Mouse (Mus musculus): ENCODE measurements around the gene Mlst8. TPM values are rescaled to one million over a fixed set of nuclear protein-coding genes. Genes with fewer than 3 reads are reported as not detected.

Gene Mlst8
- 10 to 100 TPM; 10.5 to 11.8 (median 11.0) TPM for total RNA-seq (2022)

DNA sequence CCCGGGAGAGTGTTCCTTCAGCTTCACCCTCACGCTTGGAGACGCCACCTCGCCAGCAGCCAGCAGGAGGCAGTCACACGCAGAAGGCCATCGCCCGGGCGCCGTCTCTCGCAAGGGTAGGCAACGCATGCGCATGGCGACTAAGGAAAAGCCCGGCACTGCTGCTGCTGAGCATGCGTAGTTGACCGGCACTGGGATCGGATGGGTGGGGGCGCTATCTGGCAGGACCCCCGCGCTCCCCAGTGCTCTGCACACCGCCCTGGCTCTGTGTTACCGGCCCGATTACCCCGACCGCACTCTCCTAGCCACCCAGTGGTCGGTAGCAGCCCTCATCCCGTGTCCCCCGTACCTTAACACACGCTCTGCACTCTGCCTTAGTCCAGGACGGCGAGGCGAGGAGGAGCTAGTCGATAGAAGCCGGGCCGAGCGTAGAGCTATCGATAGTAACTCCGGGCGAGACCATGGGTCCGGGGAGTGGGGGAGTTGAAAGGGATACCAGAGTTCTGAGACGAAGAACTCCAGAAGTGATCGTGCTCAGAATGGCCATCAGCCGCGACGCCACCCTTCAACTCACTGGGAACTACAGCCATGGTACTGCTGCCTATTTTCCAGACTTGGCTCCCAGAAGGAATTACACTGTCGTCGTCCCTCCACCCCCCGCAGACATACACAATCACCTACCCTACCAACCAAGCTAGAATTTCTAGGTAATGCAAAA lies at the start of gene Mlst8:
Gene Mlst8 (minus strand): TSS at position 416 of the 718 bp plus-strand sequence.
- peak; percentile 97 for DNase-seq (ENCODE audit: low spot score)

DNA sequence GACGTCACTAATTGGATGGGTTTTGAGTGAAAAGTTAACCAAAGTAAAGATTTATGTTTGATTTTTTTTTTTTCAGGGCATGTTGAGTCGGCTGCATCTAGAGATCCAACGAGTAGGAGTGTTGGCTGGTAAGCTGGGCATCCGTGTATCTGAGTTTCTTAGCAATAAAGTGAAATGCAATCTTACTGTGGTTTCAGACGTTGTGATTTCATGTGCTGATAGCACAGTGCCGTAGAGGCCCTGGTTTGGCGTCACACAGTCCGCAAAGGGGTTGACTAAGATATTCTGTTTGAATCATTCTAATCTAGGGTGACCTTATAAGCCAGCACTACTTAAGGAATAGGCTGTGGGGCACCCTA lies 49.7 kb upstream of the Mlst8 start:
- DNase-seq (ENCODE audit: low spot score): no peak

DNA sequence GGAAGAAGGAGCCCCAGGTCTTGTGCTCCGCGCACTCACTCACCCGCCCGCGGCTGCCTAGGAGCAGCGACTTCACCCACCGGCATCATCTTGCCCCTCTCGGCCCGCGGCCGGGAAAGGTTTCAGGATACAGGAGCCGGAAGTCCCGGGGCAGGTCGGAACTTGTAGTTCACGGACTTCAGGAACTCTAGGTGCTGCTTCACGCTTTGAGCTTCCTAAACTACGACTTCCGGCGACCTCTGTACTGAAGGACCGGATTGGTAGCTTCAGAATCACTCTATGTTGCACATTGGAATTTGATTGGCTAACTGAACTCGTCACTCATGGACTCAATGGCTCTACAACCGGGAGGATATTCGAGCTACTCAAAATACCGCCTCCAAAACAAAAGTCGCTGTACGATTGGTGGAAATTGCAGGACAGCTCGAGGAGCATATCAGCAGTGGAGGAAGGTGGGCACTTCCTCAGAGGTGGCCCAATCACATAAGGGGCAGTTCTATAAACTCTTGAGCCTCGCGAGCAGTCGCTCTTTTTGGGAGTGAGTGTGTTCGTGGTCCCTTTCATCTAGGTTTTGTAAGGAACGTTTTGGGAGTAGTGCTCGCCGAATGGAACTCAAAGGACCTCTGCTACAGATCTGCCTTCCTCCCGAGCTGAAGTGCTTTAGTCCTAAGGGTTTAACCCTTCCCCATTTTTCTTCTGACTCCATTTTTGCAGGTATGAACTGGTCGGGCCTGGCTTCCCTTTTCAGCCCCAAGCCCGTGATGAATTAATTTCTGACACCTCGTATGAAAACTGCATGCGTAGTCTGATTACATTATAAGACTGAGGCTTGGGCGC lies 49.1 kb upstream of the Mlst8 start, which contains the start of gene Traf7:
Gene Traf7 (minus strand): TSS at position 216 of the 837 bp plus-strand sequence.
- peak; percentile 100 for DNase-seq (ENCODE audit: low spot score)

DNA sequence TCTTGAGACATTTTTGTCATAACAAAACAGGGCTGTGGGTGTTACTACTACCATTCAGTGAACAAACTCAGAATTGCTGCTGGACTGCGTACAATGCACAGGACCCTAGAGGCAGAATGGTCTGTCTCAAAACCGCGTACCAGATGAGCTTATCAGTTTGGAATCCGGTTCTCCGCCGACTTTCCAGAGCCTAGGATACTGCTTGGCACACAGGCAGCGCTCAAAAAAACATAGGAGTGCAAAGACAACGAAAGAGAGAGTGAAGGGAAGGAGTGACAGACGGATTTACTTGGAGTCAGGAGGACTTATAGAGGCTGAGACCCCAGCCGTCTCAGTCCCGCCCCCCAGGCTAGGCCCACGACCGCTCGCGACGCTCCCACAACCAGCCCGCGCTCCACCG lies 48.4 kb upstream of the Mlst8 start:
- DNase-seq (ENCODE audit: low spot score): no peak

DNA sequence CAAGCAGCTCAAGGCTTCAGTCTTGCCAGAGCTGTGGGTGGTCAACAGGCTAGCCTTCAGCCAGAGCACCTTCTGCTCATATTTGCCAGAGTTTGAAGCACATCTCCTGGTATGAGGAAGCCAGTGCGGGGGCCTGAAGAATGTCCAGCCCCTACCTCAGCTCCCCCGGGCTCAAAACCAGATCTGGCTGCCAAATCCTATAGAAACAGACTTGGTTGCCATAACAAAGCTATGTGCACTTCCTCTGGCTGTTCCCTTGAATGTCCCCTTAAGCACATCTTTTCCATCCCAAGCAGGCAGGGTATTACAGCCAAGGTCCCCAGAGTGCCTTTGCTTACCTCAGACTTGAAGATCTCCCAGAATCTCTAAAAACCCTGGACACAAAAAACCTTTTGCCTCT lies 45.9 kb upstream of the Mlst8 start:
- no peak for DNase-seq (ENCODE audit: low spot score)

DNA sequence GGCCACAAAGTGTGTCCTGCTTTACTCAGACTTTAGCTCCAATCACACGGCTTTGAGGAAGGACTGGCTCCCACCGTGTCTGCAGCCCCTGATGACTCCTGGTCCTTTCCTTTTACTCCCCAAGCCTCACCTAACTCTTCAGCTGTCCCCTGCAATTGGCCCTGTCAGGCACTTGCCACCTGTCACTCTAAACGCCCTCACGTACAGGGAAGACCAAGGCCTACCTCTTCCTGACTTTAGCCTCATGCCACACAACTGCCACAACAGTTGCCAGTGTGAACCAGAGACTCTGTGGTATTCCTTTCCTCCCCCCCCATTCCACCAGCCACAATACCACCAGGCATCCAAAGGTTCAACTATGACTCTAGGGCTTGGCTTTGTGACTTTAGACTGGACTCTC lies 41.6 kb upstream of the Mlst8 start:
- DNase-seq (ENCODE audit: low spot score): no peak

DNA sequence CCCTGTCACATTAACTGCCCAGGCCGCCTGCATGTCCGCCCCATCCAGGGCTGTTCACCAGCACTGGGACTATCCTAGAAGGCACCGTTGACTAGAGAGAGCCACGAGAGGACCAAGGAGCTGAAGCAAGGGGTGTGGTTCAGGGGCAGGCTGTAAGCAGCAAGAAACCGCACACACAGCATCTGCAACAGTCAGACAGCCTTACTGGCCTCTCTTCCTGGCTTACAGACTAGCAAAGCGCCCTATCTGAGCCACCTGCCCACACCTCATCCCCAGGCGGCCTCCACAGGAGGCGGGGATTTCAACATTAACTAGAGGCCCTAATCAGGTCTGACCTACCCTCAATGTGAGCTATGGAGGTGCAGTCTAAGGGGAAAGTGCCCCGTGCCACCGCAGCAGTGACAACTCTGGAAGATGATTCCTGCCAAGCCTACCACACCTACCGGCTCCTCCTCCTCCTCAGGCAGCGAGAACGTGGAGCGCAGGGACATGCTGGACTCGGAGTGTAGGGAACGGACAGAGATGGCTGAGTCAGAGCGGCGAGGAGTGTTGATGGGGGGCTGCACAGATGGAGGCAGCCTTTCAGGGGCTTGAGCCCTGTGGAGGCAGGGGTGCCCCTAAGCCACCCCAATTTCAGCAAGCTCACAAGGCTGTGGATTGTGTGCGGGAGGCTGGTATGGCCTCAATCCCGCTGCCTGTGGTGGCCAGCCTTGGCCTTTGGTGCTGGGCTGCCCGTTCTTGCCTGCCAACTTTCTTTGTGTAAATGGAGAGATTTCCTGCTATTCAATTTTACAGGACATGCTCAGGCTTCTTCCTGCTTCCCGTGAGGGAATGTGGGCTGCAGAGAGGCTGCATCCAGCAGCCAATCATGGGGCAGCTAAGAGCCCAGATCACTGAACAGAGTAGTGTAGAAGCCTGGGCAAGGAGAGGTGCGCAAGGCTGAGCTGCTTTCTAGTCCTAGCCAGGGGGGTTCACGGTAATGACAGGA lies 35.7 kb upstream of the Mlst8 start:
- peak; percentile 55 for DNase-seq (ENCODE audit: low spot score)

DNA sequence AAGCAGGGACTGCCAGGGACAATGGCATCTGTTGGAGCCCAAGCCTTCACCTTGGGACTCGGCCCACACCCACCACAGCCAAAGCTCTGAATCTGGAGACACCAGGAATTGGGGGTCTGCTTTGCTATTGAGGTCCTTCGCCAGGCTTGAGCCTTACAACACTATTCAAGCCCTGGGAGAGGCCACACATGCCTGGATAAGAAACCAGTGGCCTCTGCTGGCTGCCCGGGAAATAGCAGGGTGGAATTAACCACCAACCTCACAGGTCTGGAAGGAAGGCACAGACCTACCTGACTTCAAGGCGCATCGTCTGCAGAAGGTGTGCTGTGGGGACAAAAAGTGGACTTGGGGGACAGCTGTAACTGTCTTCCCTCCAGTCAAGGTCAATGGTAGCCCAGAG lies 34.7 kb upstream of the Mlst8 start:
- DNase-seq (ENCODE audit: low spot score): peak; percentile 37

DNA sequence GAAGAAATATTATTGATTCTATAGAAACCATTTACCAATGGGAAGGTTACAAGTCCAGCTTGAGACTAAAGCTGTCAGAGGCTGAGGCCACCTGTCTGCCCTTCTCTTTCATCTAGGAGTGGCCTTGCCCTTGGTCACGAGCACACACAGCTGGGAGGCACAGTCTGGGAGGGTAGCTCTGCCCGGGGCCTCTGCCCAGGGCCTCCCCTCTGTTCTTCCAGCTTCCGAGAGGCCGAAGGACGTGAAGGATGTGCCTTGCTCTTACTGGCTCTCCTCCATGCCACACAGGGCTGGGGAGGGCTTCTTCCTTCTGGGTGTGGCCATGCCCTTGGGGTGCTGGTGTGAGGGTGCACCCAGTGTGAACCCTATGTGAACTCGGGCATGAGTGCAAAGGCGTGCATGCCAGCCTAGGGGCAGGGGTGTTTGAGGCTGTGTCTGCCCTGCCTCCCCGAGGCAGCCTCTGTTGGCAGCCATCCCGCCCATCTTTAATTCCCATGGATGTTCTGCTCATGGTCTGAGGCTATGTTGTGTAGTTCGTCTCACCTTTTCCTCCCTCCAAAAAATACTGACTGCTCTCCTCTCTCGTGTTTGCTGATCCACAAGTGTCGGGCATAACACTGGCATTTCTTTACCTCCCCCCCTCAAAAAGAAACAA lies 29.1 kb upstream of the Mlst8 start:
- DNase-seq (ENCODE audit: low spot score): no peak

DNA sequence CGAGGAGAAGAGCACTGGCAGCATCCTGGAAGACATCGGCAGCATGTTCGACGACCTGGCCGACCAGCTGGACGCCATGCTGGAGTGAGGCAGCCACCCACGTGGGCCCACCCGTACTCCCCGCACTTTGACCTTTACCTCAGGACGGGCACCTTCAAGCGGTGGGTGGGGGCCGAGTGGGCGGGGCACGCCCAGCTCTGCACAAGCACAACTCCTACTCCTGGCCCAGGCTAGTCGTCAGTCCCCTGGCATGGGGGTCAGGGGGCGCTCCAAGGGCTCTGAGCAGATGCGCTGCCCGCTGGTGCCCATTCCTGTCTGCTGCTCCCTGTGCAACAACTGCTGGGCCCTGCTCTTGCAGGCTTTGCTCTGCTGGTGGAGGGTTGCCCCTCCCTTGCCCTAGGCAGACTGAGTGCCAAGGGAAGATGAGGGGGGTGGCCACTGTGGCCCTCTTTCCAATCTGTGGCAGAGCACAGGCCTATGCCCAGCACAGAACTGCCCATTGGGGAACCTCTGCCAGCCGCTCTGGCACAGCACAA lies 28.3 kb upstream of the Mlst8 start:
- DNase-seq (ENCODE audit: low spot score): no peak

DNA sequence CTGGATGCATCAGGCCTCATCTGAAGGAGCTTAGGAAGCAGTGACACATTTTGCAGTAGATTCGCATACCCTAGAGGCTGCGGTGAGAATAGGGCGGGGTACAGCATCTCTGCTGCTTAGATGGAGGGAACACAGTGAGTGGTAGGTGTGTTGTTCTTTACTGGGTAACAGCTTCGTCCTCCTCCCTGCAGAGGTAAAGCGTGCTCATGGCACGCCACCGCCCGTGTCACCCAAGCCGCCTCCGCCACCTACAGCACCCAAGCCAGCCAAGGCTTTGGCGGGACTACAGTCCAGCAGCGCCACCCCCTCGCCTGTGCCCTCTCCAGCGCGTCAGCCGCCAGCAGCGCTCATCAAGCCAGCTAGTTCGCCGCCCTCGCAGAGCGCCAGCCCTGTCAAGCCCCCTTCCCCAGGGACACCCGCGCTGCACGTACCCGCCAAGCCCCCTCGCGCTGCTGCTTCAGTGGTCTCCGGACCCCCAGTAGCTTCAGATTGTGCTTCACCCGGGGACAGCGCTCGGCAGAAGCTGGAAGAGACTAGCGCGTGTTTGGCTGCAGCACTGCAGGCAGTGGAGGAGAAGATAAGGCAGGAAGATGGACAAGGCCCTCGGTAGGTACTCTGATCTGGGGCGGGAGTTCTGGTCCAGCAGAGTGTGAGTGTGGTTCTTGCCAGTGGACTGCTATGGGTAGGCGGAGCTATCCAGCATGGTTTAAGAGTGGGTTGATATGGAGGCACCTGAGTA lies 27.6 kb upstream of the Mlst8 start:
- DNase-seq (ENCODE audit: low spot score): no peak

DNA sequence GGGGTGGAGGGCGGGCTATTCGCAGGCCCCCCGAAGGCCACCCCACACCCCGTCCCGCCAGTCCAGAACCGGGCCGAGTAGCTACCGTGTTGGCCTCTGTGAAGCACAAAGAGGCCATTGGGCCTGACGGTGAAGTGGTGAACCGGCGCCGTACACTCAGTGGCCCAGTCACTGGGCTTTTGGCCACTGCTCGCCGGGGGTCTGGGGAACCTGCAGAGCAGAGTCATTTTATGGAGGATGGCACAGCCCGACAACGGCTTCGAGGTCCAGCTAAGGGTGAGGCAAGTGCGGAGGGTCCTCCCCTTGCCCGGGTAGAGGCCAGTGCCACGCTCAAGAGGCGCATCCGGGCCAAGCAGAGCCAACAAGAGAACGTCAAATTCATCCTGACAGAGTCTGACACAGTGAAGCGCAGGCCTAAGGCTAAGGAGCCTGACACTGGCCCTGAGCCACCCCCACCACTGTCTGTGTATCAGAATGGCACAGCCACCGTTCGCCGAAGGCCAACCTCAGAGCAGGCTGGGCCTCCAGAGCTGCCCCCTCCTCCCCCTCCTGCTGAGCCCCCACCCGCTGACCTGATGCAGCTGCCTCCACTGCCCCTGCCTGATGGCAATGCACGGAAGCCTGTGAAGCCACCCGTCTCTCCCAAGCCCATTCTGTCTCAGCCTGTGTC lies 26.5 kb upstream of the Mlst8 start:
- no peak for DNase-seq (ENCODE audit: low spot score)

DNA sequence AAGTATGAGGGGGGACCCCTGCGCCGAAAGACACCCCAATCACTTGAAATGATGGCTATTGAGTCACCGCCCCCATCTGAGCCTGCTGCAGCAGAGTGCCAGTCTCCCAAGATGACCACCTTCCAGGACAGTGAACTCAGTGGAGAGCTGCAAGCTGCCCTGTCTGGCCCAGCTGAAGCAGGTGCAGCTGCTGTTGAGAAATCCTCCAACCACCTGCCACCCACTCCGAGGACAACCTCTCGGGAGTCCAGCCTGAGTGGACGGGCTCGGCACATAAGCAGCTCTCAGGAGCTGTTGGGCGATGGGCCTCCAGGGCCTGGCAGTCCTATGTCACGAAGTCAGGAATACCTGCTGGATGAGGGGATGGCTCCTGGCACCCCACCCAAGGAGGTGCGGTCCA lies 25.2 kb upstream of the Mlst8 start:
- DNase-seq (ENCODE audit: low spot score): no peak

DNA sequence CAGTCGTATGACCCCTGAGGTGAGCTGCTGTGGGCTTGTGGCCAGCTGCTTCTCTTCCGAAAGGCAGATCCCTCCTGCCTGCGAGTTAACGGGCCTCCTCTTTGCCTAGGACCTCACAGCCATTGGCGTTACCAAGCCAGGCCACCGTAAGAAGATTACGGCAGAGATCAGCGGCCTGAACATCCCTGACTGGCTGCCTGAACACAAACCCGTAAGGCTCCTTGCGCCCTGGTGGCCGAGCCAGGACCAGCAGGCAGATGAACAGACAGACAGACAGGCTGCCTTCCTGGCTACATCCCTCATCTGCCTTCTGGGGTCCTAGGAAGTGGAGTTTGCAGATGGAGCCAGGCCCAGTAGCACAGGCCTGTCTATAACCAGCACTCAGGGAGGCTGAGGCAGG lies 23.3 kb upstream of the Mlst8 start:
- no peak for DNase-seq (ENCODE audit: low spot score)

DNA sequence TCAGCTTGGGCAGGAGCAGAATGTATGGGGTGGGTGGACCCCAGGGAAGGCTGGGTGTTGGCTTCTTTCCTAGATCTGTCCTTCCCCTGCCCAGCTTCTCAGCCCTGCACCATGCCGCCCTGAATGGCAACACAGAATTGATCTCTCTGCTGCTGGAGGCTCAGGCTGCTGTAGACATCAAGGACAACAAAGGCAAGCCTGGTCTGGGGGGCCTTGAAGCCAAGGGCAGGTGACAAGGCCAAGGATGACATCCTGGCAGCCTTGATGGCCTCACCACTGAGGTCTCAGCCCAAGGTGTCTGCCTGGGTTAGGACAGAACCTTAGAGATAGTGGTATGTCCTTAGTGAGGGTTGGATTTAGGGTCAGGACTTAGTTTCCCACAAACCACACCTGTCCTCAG lies 17.1 kb upstream of the Mlst8 start:
- DNase-seq (ENCODE audit: low spot score): no peak

DNA sequence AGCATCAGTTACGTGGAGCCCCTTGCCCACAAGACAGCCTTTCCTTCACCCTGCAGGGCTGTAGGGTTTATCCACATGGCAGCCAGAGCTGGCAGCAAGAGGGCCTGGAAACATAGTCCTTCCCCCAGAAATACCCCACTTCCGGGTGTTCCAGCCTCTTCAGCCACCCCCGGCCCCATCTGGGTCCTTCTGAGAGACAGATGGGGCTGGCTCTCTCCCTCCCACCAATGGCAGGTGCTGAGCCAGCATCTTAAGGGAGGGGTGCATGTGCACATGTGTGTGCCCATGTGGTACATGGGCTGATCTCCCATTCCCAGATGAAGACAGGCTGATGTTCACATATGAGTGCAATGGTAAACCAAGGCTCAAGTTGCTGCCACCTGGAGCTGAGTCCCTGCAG lies 16.6 kb upstream of the Mlst8 start:
- no peak for DNase-seq (ENCODE audit: low spot score)

DNA sequence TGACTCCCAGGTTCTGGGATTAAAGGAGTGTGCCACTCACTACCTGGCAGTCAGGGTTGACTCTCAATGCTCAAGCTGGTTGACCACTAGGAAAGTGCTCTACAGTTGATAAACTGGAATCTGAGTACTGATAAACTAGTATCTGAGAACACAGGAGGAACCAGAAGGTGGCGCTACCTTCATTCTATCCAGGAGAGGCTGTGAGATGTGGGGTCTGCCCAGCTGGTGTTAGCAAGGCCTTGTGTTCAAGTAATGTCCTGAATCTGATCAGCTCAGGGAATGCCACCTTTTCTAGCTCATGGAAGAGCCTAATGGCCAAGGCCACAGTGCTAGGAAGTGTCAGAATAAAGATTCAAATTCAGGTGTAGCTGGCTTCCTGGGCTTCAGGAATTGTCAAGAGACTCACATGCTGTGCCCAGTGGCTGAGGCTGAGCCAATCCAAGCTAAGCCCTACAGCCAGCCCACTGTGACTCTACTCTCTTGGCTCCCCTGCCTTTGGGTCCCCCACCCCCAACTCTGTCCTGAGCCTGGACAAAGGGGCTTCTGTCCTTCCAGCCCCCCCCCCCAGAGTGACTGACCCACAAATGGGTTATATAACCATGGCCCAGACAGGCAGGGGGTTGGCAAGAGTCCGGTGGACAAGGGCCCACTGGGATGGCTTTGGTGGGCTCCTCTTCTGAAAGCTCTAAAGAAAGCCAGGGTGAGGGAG lies 15.9 kb upstream of the Mlst8 start:
- DNase-seq (ENCODE audit: low spot score): no peak

DNA sequence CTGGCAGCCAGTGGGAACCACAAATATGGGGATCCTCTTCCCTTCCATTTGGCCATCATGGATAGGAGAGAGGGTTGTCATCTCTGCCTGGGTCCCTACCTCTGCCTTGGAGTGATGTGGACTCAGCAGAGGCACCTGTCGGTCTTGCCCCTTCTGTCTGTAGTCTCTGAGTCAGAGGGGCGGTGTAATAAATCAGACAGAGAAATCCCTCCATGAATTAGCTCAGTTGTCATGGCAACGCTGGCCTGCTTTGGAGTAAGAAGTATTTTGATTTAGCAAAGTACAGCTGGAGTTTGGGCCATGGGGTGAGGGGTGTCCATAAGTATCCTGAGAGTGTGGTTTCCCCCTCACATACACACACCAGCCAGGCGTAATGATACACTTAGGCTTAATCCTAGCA lies 11.5 kb upstream of the Mlst8 start:
- no peak for DNase-seq (ENCODE audit: low spot score)

All from heart, adult 8-10 months (tissue).